Mouse (Mus musculus): ENCODE results near the gene Cd93. TPM values are rescaled to one million over a fixed set of nuclear protein-coding genes. Genes with fewer than 3 reads are reported as not detected.

Cd93 gene
- polyA plus RNA-seq, 1 experiment from 2014 or later = 25.8 TPM

- Histone ChIP-seq H3K9ac (ENCODE audit: low read length) (no peak overlapping the region), H3K4me3 (ENCODE audit: low read length) (no peak overlapping the region), H3K27ac (ENCODE audit: low read length) (no peak overlapping the region), H3K9me3 (replicated peaks; ENCODE audit: control insufficient read depth, low read length) (no peaks in the 10 kb centered on the region), H3K4me1 (ENCODE audit: control insufficient read depth, insufficient read depth, low read length) (peaks cover 24% of the 10 kb centered on the region), H3K36me3 (ENCODE audit: control insufficient read depth, insufficient read depth) (no peaks in the 10 kb centered on the region), H3K4me2 (ENCODE audit: low read depth, low read length) (no peak overlapping the region), H3K27me3 (ENCODE audit: control insufficient read depth, insufficient read depth, low read length) (peaks cover 18% of the 10 kb centered on the region)
- ATAC-seq (replicated peaks; ENCODE audit: extremely low read depth, insufficient read depth, low FRiP score) = no peak
- WGBS = 90% methylated on average over 5 of the region's 5 CpGs
These were observed 44.3 kb downstream of the Cd93 start for GRCm38 (mm10) chr2:148398901-148399685.

DNA sequence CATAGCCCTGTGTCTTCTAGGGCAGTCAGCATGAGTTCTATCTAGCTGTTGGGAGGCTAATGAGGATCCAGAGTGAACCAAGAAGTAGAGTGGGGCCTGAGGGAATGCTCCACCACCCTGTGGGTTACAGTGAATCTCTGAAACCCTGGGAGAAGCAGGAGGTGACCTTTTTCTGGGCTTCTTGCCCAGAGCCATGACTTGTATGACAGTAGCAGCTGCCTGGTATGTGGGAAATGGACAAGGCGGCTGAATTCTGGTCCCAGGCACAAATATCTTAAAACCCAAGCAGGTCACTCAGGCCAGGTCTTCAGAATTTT is 45.6 kb downstream of the Cd93 start:
- Histone ChIP-seq H3K4me1 (ENCODE audit: control insufficient read depth, insufficient read depth, low read length) (peaks cover 24% of the 10 kb centered on the region), H3K27ac (ENCODE audit: low read length) (no peak overlapping the region), H3K9me3 (replicated peaks; ENCODE audit: control insufficient read depth, low read length) (no peaks in the 10 kb centered on the region), H3K4me2 (ENCODE audit: low read depth, low read length) (no peak overlapping the region), H3K36me3 (ENCODE audit: control insufficient read depth, insufficient read depth) (no peaks in the 10 kb centered on the region), H3K27me3 (ENCODE audit: control insufficient read depth, insufficient read depth, low read length) (peaks cover 23% of the 10 kb centered on the region), H3K9ac (ENCODE audit: low read length) (no peak overlapping the region), H3K4me3 (ENCODE audit: low read length) (no peak overlapping the region)
- WGBS = 31% methylated on average over 1 of the region's 1 CpGs
- ATAC-seq (replicated peaks; ENCODE audit: extremely low read depth, insufficient read depth, low FRiP score) = peak; percentile 56; the same call in 1 of the 2 replicates

DNA sequence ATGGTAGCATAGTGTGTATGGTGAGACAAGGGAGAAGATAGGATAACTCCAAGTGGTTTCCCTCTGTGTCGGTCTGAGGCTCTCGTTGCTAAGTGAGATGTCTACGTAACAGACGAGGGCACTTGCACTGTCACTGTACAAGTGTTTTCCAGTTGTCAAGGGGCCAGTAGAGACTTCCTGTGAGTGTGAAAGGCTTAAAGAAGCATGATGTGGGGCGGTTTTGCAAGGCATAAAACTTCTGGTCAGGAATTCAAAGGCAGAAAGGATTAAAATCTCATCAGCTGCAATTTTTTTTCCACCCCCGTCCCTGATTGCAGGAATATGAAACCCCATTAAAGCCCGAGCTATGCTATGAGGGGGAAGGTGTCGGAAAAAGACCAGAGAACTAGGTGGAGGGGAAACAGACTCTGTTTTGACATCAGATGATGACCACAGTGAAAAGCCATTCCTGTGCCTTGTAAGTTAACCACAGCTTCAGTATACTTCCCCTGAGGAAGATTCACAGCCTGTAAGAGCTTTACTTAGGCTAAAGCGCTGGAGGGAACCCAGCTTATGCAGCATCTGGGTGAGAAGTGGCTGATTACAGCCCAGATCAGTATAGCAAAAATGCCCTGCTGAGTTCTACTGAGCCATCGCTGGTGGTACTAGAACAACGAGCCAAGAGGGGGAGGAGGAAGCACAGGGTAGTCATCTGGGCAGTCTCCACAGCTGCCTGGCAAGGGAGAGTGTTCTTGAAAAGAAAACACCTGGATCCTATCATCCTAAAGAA is 46.2 kb downstream of the Cd93 start:
- H3K27me3 ChIP-seq (ENCODE audit: control insufficient read depth, insufficient read depth, low read length) = peaks cover 23% of the 10 kb centered on the region
- no peak overlapping the region for H3K4me2 ChIP-seq (ENCODE audit: low read depth, low read length)
- no peak overlapping the region for H3K9ac ChIP-seq (ENCODE audit: low read length)
- WGBS = 35% methylated on average over 11 of the region's 11 CpGs
- H3K4me3 ChIP-seq (ENCODE audit: low read length) = no peak overlapping the region
- no peaks in the 10 kb centered on the region for H3K36me3 ChIP-seq (ENCODE audit: control insufficient read depth, insufficient read depth)
- no peak for ATAC-seq (replicated peaks; ENCODE audit: extremely low read depth, insufficient read depth, low FRiP score)
- H3K27ac ChIP-seq (ENCODE audit: low read length) = no peak overlapping the region
- H3K9me3 ChIP-seq (replicated peaks; ENCODE audit: control insufficient read depth, low read length) = no peaks in the 10 kb centered on the region
- peaks cover 24% of the 10 kb centered on the region for H3K4me1 ChIP-seq (ENCODE audit: control insufficient read depth, insufficient read depth, low read length)

GRCm38 (mm10) chr2:148396209-148396608 is 47.2 kb downstream of the Cd93 start:
- WGBS = 68% methylated on average over 10 of the region's 10 CpGs
- Histone ChIP-seq H3K27me3 (ENCODE audit: control insufficient read depth, insufficient read depth, low read length) (peaks cover 23% of the 10 kb centered on the region), H3K9ac (ENCODE audit: low read length) (no peak overlapping the region), H3K36me3 (ENCODE audit: control insufficient read depth, insufficient read depth) (no peaks in the 10 kb centered on the region), H3K4me3 (ENCODE audit: low read length) (no peak overlapping the region), H3K4me2 (ENCODE audit: low read depth, low read length) (no peak overlapping the region), H3K9me3 (replicated peaks; ENCODE audit: control insufficient read depth, low read length) (no peaks in the 10 kb centered on the region), H3K27ac (ENCODE audit: low read length) (no peak overlapping the region), H3K4me1 (ENCODE audit: control insufficient read depth, insufficient read depth, low read length) (peaks cover 24% of the 10 kb centered on the region)
- no peak for ATAC-seq (replicated peaks; ENCODE audit: extremely low read depth, insufficient read depth, low FRiP score)

- Histone ChIP-seq H3K27me3 (ENCODE audit: control insufficient read depth, insufficient read depth, low read length) (peaks cover 23% of the 10 kb centered on the region), H3K4me1 (ENCODE audit: control insufficient read depth, insufficient read depth, low read length) (peaks cover 20% of the 10 kb centered on the region), H3K9me3 (replicated peaks; ENCODE audit: control insufficient read depth, low read length) (no peaks in the 10 kb centered on the region), H3K27ac (ENCODE audit: low read length) (no peak within 1 kb of the TSS), H3K9ac (ENCODE audit: low read length) (peak within 1 kb of the TSS; percentile 53), H3K36me3 (ENCODE audit: control insufficient read depth, insufficient read depth) (no peaks in the 10 kb centered on the region), H3K4me2 (ENCODE audit: low read depth, low read length) (peak within 1 kb of the TSS; percentile 95), H3K4me3 (ENCODE audit: low read length) (peak within 1 kb of the TSS; percentile 57)
- WGBS = 3% methylated on average over 83 of the region's 83 CpGs
- 0 out of 2 replicates have a peak, but pooled peaks have one; percentile 63 for ATAC-seq (replicated peaks; ENCODE audit: extremely low read depth, insufficient read depth, low FRiP score)
These were observed 48.0 kb downstream of the Cd93 start, which contains the start of gene Sstr4 for GRCm38 (mm10) chr2:148395131-148396051. Gene Sstr4 (plus strand): TSS chr2:148395344.

GRCm38 (mm10) chr2:148393846-148394245 is 49.5 kb downstream of the Cd93 start:
- H3K36me3 ChIP-seq (ENCODE audit: control insufficient read depth, insufficient read depth) = no peaks in the 10 kb centered on the region
- no peak overlapping the region for H3K27ac ChIP-seq (ENCODE audit: low read length)
- ATAC-seq (replicated peaks; ENCODE audit: extremely low read depth, insufficient read depth, low FRiP score) = no peak
- no peaks in the 10 kb centered on the region for H3K9me3 ChIP-seq (replicated peaks; ENCODE audit: control insufficient read depth, low read length)
- H3K4me3 ChIP-seq (ENCODE audit: low read length) = no peak overlapping the region
- H3K27me3 ChIP-seq (ENCODE audit: control insufficient read depth, insufficient read depth, low read length) = peaks cover 23% of the 10 kb centered on the region
- no peak overlapping the region for H3K9ac ChIP-seq (ENCODE audit: low read length)
- H3K4me1 ChIP-seq (ENCODE audit: control insufficient read depth, insufficient read depth, low read length) = peaks cover 20% of the 10 kb centered on the region
- no peak overlapping the region for H3K4me2 ChIP-seq (ENCODE audit: low read depth, low read length)

GRCm38 (mm10) chr2:148393149-148393548 is 50.2 kb downstream of the Cd93 start:
- no peaks in the 10 kb centered on the region for H3K9me3 ChIP-seq (replicated peaks; ENCODE audit: control insufficient read depth, low read length)
- no peak overlapping the region for H3K9ac ChIP-seq (ENCODE audit: low read length)
- no peak overlapping the region for H3K27ac ChIP-seq (ENCODE audit: low read length)
- H3K36me3 ChIP-seq (ENCODE audit: control insufficient read depth, insufficient read depth) = no peaks in the 10 kb centered on the region
- H3K27me3 ChIP-seq (ENCODE audit: control insufficient read depth, insufficient read depth, low read length) = peaks cover 23% of the 10 kb centered on the region
- no peak overlapping the region for H3K4me2 ChIP-seq (ENCODE audit: low read depth, low read length)
- H3K4me3 ChIP-seq (ENCODE audit: low read length) = no peak overlapping the region
- peaks cover 19% of the 10 kb centered on the region for H3K4me1 ChIP-seq (ENCODE audit: control insufficient read depth, insufficient read depth, low read length)
- ATAC-seq (replicated peaks; ENCODE audit: extremely low read depth, insufficient read depth, low FRiP score) = no peak
- 60% methylated on average over 1 of the region's 1 CpGs for WGBS

GRCm38 (mm10) chr2:148387652-148388581 is 55.4 kb downstream of the Cd93 start:
- H3K36me3 ChIP-seq (ENCODE audit: control insufficient read depth, insufficient read depth) = no peaks in the 10 kb centered on the region
- no peak overlapping the region for H3K9ac ChIP-seq (ENCODE audit: low read length)
- no peak for ATAC-seq (replicated peaks; ENCODE audit: extremely low read depth, insufficient read depth, low FRiP score)
- WGBS = 60% methylated on average over 6 of the region's 6 CpGs
- no peak overlapping the region for H3K4me3 ChIP-seq (ENCODE audit: low read length)
- H3K27ac ChIP-seq (ENCODE audit: low read length) = no peak overlapping the region
- H3K9me3 ChIP-seq (replicated peaks; ENCODE audit: control insufficient read depth, low read length) = no peaks in the 10 kb centered on the region
- no peaks in the 10 kb centered on the region for H3K4me1 ChIP-seq (ENCODE audit: control insufficient read depth, insufficient read depth, low read length)
- H3K4me2 ChIP-seq (ENCODE audit: low read depth, low read length) = no peak overlapping the region
- no peaks in the 10 kb centered on the region for H3K27me3 ChIP-seq (ENCODE audit: control insufficient read depth, insufficient read depth, low read length)
